Mouse (Mus musculus): Measurements from ENCODE around the gene Depdc1b.

GRCm38 (mm10) chr13:108297350-108298093, 18.6 kb upstream of the Depdc1b start:
- TF ChIP-seq POLR2A (IDR thresholded peaks at IDR 0.05; ENCODE audit: low read depth, low read length) = no peak
- no peak for TF ChIP-seq CTCF (conservative IDR thresholded peaks at IDR 0.05; ENCODE audit: insufficient read depth, insufficient read length, low read depth, low read length)
